Mouse (Mus musculus) testis, adult 2 months (tissue): ENCODE measurements around the gene Cnot6. TPM values are rescaled to one million over a fixed set of nuclear protein-coding genes. Genes with fewer than 3 reads are reported as not detected.
A peak's percentile ranks its signal among the peaks of the same experiment; 100 is the strongest.

Source experiments
- H3K27ac ChIP-seq: fragments of 200-500 bp; 2 replicates; pipeline ENCODE4 v1.5.1; 2012; ENCODE audit warnings: low read depth, low read length; ENCODE audit not compliant: control insufficient read depth, insufficient read depth
- H3K27me3 ChIP-seq: fragments of 200-500 bp; 2 replicates; pipeline ENCODE4 v1.6.1; 2012; ENCODE audit warnings: mild to moderate bottlenecking, low read length, moderate library complexity; ENCODE audit not compliant: control insufficient read depth, insufficient read depth
- H3K36me3 ChIP-seq: fragments of 200-500 bp; 2 replicates; pipeline ENCODE4 v1.6.1; 2012; ENCODE audit warnings: mild to moderate bottlenecking, low read length; ENCODE audit not compliant: control insufficient read depth, insufficient read depth
- H3K4me1 ChIP-seq: fragments of 200-500 bp; 2 replicates; pipeline ENCODE4 v1.6.1; 2012; ENCODE audit warnings: low read length; ENCODE audit not compliant: control insufficient read depth, insufficient read depth
- H3K4me3 ChIP-seq: fragments of 200-500 bp; 2 replicates; pipeline ENCODE4 v1.5.1; 2012; ENCODE audit warnings: low read depth, mild to moderate bottlenecking, low read length, moderate library complexity, mixed read lengths; ENCODE audit not compliant: control insufficient read depth
- CTCF ChIP-seq: fragments of 200-500 bp; IDR thresholded peaks from 2 replicates; pipeline ENCODE4 v1.5.1; 2012; ENCODE audit warnings: low read depth, mild to moderate bottlenecking, inconsistent platforms, low read length, moderate library complexity; ENCODE audit not compliant: control insufficient read depth, insufficient read depth, insufficient replicate concordance
- POLR2A ChIP-seq: fragments of 200-500 bp; IDR thresholded peaks from 2 replicates; pipeline ENCODE4 v1.6.1; 2012; ENCODE audit warnings: low read depth, mild to moderate bottlenecking, inconsistent platforms, low read length, moderate library complexity; ENCODE audit not compliant: control insufficient read depth
- polyA plus RNA-seq: library from polyadenylated mRNA; depleted of rRNA; stranded (reverse); fragments of >200 nt; gene quantifications from 2 replicates; pipeline ENCODE4 v1.2.3, GENCODE M21; 2012

Cnot6 gene
- polyA plus RNA-seq, 1 experiment: 18.1 TPM

DNA sequence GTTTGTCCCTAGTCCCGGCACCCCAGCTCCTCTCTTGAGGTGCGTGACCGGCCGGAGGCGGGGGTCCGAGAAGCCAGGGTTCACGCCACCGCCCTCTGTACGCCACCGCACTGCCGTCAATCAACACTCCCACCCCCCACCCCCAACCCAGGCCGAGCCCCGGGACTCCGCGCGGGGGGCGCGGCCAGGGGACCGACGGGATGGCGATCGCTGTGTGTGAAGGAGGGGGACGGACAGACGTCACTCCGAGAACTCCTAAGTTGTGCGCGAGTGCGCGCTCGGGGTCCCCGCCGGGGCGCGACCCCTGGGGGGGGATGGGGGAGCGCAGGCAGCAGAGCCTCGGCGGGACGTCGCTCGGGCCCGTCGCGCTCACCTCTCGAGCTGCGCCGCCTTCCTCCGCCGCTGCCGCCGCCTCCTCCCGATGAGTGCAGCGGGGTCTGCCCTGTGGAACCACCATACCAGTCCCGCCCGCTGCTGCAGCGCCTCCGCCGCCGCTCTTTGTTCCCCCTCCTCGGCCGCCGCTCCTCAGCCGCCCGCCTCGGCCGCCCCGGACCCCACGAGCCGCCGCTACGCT is 455 bp downstream of the Cnot6 start:
- Histone ChIP-seq H3K4me3 (peak overlapping the region; percentile 91), H3K36me3 (no peaks in the 10 kb centered on the region), H3K27me3 (no peaks in the 10 kb centered on the region), H3K4me1 (peaks cover 13% of the 10 kb centered on the region), H3K27ac (peak overlapping the region; percentile 81)
- TF ChIP-seq CTCF (no peak), POLR2A (no peak)

DNA sequence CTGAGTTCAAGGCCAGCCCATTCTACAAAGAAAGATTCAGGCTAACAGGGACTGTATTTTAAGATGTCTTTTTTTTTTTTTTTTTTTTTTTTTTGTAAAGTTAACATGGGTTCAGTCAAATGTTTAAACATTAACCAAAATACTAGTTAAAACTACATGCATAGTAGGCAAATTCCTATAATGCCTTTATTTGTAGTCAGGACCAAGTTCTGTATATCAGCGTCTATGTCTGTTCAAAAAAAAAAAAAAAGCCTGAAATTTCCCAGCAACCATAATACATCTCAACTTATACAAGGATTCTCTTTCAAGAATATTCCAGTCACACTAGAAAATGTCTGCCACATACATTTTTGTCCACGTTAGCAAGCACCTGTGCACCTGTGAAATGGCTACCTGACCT is 1.9 kb downstream of the Cnot6 start:
- Histone ChIP-seq H3K4me3 (no peak overlapping the region), H3K27me3 (no peaks in the 10 kb centered on the region), H3K27ac (no peak overlapping the region), H3K36me3 (no peaks in the 10 kb centered on the region), H3K4me1 (peaks cover 13% of the 10 kb centered on the region)
- TF ChIP-seq CTCF (no peak), POLR2A (no peak)

DNA sequence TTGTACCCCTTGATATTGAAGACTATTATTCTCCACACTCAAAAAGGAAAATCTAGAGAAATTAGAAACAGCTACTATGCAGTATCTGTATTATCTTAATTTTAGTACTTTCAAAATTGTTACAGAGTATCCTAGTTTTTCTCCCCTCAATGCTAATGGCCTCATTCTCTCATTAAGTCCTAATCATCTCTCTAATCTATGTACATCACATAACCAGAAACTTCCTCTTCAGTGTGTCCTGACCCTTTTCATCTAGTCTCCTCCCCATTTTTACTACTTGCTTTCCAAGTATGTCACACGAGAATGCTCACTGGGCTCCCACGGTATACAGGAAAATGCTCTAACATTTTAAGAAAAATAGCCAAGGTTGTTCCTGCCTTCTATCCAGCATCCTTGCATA is 4.7 kb downstream of the Cnot6 start:
- H3K4me3 ChIP-seq: no peak overlapping the region
- no peaks in the 10 kb centered on the region for H3K27me3 ChIP-seq
- no peaks in the 10 kb centered on the region; the same call in 1 of the 2 replicates for H3K36me3 ChIP-seq
- TF ChIP-seq CTCF (no peak), POLR2A (no peak)
- no peak overlapping the region for H3K27ac ChIP-seq
- no peaks in the 10 kb centered on the region for H3K4me1 ChIP-seq

DNA sequence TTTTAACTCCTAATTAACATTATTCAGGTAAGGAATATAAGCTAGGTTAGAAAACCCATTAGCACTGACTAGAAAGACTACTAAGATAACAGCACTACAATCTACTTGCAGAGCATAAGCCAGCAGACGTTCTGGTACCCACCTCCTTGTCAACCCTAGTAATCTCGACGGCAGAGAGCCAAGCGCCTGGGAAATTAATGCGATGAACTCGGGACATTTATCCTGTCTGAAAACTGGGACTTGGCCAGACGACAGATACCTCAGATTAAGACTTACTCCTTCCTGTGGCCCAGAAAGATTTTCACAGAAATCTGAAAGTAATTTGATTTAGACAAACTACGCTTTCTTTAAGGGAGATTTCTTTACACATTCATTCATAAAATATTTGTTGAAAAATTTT is 7.7 kb downstream of the Cnot6 start:
- no peak overlapping the region for H3K4me3 ChIP-seq
- no peak overlapping the region for H3K27ac ChIP-seq
- H3K27me3 ChIP-seq: no peaks in the 10 kb centered on the region
- peaks cover 1% of the 10 kb centered on the region for H3K36me3 ChIP-seq
- H3K4me1 ChIP-seq: no peaks in the 10 kb centered on the region
- TF ChIP-seq CTCF (no peak), POLR2A (no peak)

DNA sequence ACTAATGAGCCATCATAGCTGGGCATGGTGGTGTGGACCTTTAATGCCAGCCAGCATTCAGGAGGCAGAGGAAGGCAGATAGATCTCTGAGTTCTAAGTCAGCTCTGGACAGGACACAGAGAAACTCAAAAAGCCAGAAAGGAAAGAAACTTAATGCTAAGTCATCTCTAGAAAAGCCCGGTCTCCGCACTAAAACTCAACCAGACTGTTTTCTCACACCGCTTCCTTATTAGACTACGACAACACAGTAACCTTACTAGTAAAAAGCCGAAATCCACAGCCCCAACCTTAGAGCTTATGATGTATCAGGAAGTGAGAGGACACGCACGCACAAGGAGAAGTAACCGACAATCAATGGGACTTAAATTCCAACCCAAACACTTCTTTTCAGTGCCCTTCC is 10.5 kb downstream of the Cnot6 start:
- H3K36me3 ChIP-seq: peaks cover 1% of the 10 kb centered on the region
- TF ChIP-seq POLR2A: no peak
- TF ChIP-seq CTCF: no peak
- no peaks in the 10 kb centered on the region for H3K27me3 ChIP-seq
- H3K27ac ChIP-seq: no peak overlapping the region
- H3K4me3 ChIP-seq: no peak overlapping the region
- no peaks in the 10 kb centered on the region for H3K4me1 ChIP-seq

DNA sequence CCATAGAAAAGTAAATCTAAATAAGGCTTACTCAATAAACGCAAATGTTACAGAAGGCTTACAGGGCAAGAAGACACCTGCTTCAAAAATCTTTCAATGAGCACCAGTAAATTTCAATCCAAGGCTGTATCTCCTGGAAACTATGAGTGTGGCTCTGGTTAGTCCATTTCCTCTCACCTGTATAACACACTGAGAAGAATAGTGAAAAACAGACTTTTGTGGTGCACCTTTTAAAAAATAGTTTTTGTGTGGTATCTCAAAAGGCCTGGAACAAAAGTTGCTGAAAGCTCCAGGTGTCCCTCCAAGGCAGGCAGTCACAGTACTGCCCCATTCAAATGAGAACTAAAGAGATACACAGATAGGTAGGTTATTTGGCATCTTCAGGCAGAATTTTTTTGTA is 13.4 kb downstream of the Cnot6 start:
- peaks cover 1% of the 10 kb centered on the region; the same call in 1 of the 2 replicates for H3K36me3 ChIP-seq

DNA sequence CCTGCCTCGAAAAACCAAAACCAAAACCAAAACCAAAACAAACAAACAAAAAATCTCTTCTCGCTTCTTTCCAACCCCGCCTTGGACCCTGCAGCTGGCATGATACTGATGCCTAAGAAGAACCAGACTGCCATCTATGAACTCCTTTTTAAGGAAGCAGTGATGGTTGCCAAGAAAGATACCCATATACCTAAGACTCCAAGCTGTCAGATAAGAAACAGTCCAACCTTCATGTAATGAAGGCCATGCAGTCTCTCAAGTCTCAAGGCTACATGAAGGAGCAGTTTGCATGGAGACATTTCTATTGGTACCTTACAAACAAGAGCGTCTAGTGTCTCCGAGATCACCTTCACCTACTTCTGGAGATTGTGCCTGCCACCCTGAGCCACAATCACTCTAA is 14.7 kb downstream of the Cnot6 start:
- Histone ChIP-seq H3K4me3 (no peak overlapping the region), H3K36me3 (peaks cover 1% of the 10 kb centered on the region; the same call in 1 of the 2 replicates), H3K27ac (no peak overlapping the region), H3K27me3 (no peaks in the 10 kb centered on the region), H3K4me1 (no peaks in the 10 kb centered on the region; the same call in 1 of the 2 replicates)
- TF ChIP-seq POLR2A (no peak), CTCF (no peak)

More for the DNA sequence above, 13.4 kb downstream of the Cnot6 start:
- no peak for TF ChIP-seq CTCF
- no peak for TF ChIP-seq POLR2A
- Histone ChIP-seq H3K4me3 (no peak overlapping the region), H3K4me1 (no peaks in the 10 kb centered on the region; the same call in 1 of the 2 replicates), H3K27me3 (no peaks in the 10 kb centered on the region), H3K27ac (no peak overlapping the region)
